Comparison of ENCODE assay signal across 8 mouse cellular contexts in genomic region chr2:84727172-84727858, GRCm38 (mm10). TPM values are rescaled to one million over a fixed set of nuclear protein-coding genes. Genes with fewer than 3 reads are reported as not detected.
A peak's percentile ranks its signal among the peaks of the same experiment; 100 is the strongest.
DNase-seq lines count a peak whose midpoint lies in the region; ATAC-seq lines count a peak whose summit lies in the region.

TSS of gene Clp1 (minus strand) at chr2:84727350.

- ATAC-seq in hindbrain, embryonic 14.5 days (ENCODE audit: low FRiP score): peak; percentile 95

- peak; percentile 99 for DNase-seq in R1 (ENCODE audit: low read depth, low spot score)
- peak; percentile 95 to 97 for DNase-seq in cerebellum, postnatal 25 days
- DNase-seq in frontal cortex, postnatal 25 days (ENCODE audit: low spot score in 2 of 2): peak; percentile 88 to 96
- peak; percentile 97 for DNase-seq in hindbrain, embryonic 14.5 days (ENCODE audit: low spot score)
- DNase-seq in layer of hippocampus, postnatal 36 days: peak; percentile 95
- DNase-seq in lung, postnatal 36 days: peak; percentile 99
- DNase-seq in retina, postnatal 1 day: peak; percentile 99
- DNase-seq in urinary bladder, adult 18-20 months (ENCODE audit: low spot score in 2 of 2): peak; percentile 88 to 94

- peaks cover 26% of the 10 kb centered on the region for H3K36me3 ChIP-seq in hindbrain, embryonic 14.5 days (replicated peaks; ENCODE audit: control insufficient read depth, insufficient read depth)

- no peaks in the 10 kb centered on the region for H3K9me3 ChIP-seq in hindbrain, embryonic 14.5 days (ENCODE audit: control insufficient read depth, low read length)

- peak within 1 kb of the TSS; percentile 97 for H3K4me2 ChIP-seq in hindbrain, embryonic 14.5 days (replicated peaks)

- peak within 1 kb of the TSS; percentile 75 for H3K27ac ChIP-seq in hindbrain, embryonic 14.5 days

- H3K27me3 ChIP-seq in hindbrain, embryonic 14.5 days (ENCODE audit: control insufficient read depth, insufficient read depth, low read length): no peaks in the 10 kb centered on the region

- WGBS in hindbrain, embryonic 14.5 days: under 1% methylated on average over 39 of the region's 39 CpGs

- peak within 1 kb of the TSS; percentile 57 for H3K9ac ChIP-seq in hindbrain, embryonic 14.5 days

- peaks cover 13% of the 10 kb centered on the region for H3K4me1 ChIP-seq in hindbrain, embryonic 14.5 days (replicated peaks; ENCODE audit: control insufficient read depth, insufficient read depth, low read length)

- H3K4me3 ChIP-seq in hindbrain, embryonic 14.5 days (replicated peaks; ENCODE audit: low read length): peak within 1 kb of the TSS; percentile 61

RNA-seq across cellular contexts. Expression of gene Clp1, which starts in this region (rescaled TPM):
- 21.3 and 22.3 TPM in 2 replicates for polyA plus RNA-seq in hindbrain, embryonic 14.5 days (2014; fragmentation: Nextera tagmentation; extraction: Ambion mirVana)
- 1 to 10 TPM; 8.7 to 10.0 TPM for total RNA-seq in layer of hippocampus, postnatal 36 days (2021)

Comparison
In these comparisons a context has a peak if more than half of its experiments do, and no peak if none do; other contexts are left out.
1. Peak in every context shown above with its lines: DNase-seq, ATAC-seq, H3K4me3 ChIP-seq and H3K27ac ChIP-seq.